Mouse (Mus musculus) adrenal gland, postnatal 36 days (tissue): Measurements from ENCODE around the gene Themis. TPM values are rescaled to one million over a fixed set of nuclear protein-coding genes. Genes with fewer than 3 reads are reported as not detected.

Experiments used
- DNase-seq, 2 experiments: peaks; one replicate each; pipeline ENCODE4 v3.0.0; 2021; ENCODE audit warnings: mixed read lengths in 1 of 2
- long read RNA-seq, 2 experiments: library from polyadenylated mRNA; stranded (forward); transcript quantifications; one replicate each; pipeline ENCODE4 v2.0.0; 2021; ENCODE audit warnings: borderline sequencing depth in 2 of 2
- total RNA-seq, 2 experiments: library from RNA; stranded (reverse); gene quantifications; 2 replicates each; pipeline ENCODE4 v1.2.3; 2021

Gene Themis
- total RNA-seq: not detected
- long read RNA-seq, experiment 1: 0 reads
- long read RNA-seq, experiment 2: 0 reads

GRCm38 (mm10) chr10:28668261-28668660 lies at the start of gene Themis:
TSS of gene Themis (plus strand) at chr10:28668360.
- DNase-seq: no peak

GRCm38 (mm10) chr10:28619415-28619814 lies 48.7 kb upstream of the Themis start:
- DNase-seq: no peak

GRCm38 (mm10) chr10:28636096-28636495 lies 32.1 kb upstream of the Themis start:
- no peak for DNase-seq

- DNase-seq: no peak
These were observed 26.3 kb upstream of the Themis start for GRCm38 (mm10) chr10:28641887-28642286.

GRCm38 (mm10) chr10:28647855-28648254 lies 20.3 kb upstream of the Themis start:
- no peak for DNase-seq

GRCm38 (mm10) chr10:28649109-28649899 lies 18.9 kb upstream of the Themis start:
- no peak for DNase-seq

GRCm38 (mm10) chr10:28649900-28650160 lies 18.3 kb upstream of the Themis start:
- DNase-seq: no peak

- no peak for DNase-seq
These were observed 16.2 kb upstream of the Themis start for GRCm38 (mm10) chr10:28651910-28652309.

GRCm38 (mm10) chr10:28654733-28655132 lies 13.4 kb upstream of the Themis start:
- no peak for DNase-seq

- DNase-seq: no peak
These were observed 3.0 kb upstream of the Themis start for GRCm38 (mm10) chr10:28665141-28665540.

GRCm38 (mm10) chr10:28673931-28674330 lies 5.8 kb downstream of the Themis start:
- no peak for DNase-seq

- DNase-seq: no peak
These were observed 7.2 kb downstream of the Themis start for GRCm38 (mm10) chr10:28675337-28675736.

- DNase-seq: no peak
These were observed 26.8 kb downstream of the Themis start for GRCm38 (mm10) chr10:28694981-28695380.

- no peak for DNase-seq
These were observed 27.9 kb downstream of the Themis start for GRCm38 (mm10) chr10:28696032-28696431.

- DNase-seq: no peak
These were observed 30.0 kb downstream of the Themis start for GRCm38 (mm10) chr10:28698175-28698574.

GRCm38 (mm10) chr10:28721828-28722227 lies 53.7 kb downstream of the Themis start:
- no peak for DNase-seq

- no peak for DNase-seq
These were observed 55.1 kb downstream of the Themis start for GRCm38 (mm10) chr10:28723266-28723665.

GRCm38 (mm10) chr10:28730122-28730521 lies 62.0 kb downstream of the Themis start:
- DNase-seq: peak in 1 of 2 experiments; percentile 2

GRCm38 (mm10) chr10:28737953-28738352 lies 69.8 kb downstream of the Themis start:
- no peak for DNase-seq

GRCm38 (mm10) chr10:28746426-28746825 lies 78.3 kb downstream of the Themis start:
- DNase-seq: no peak

GRCm38 (mm10) chr10:28753321-28753720 lies 85.2 kb downstream of the Themis start:
- no peak for DNase-seq

- DNase-seq: no peak
These were observed 86.8 kb downstream of the Themis start for GRCm38 (mm10) chr10:28754927-28755326.

- DNase-seq: no peak
These were observed 108.7 kb downstream of the Themis start for GRCm38 (mm10) chr10:28776777-28777402.

GRCm38 (mm10) chr10:28799469-28799868 lies 131.3 kb downstream of the Themis start:
- no peak for DNase-seq
